ENCODE assay signal across 13 mouse cellular contexts in the genomic region with DNA sequence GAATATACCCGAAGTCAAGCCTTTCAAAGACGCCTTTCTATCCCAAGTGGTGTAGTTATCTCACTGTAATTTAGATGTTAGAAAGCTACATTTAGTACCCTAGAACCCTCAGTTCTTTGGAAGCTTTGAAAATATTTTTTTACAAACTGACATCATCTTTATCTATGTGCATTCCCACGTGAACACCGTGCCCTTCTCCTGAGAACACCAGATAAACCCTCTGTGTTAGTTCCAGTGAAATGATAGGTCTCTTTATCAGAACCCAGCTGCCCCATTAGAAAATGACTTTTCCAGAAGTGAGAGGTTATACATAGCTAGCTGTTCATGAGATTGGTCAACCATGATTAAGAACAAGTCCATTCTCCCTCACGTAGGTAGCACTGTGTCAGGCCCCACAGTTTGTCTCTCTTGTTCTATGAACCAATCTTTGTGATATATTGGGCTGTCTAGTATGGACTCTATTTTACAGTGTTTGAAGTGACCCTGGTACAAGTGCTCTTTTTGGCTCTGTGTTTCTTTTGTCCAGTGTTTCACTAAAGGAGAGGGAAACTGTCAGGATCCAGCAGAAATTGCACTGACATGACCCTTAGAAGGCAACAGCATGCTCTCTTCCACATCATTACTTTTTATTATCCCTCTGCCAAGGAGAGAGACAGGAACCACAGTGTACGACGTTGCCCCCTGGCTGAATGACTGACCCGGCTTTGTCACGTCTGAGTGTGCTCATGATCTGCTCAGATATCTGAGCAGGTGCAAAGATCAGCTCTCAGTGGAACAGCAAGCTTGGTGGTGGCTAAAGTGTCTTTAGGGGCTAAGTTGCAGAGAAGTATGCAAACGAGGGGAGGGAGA.
DNase-seq lines count a peak whose midpoint lies in the region; ATAC-seq and TF ChIP-seq lines count a peak whose summit lies in the region.
"Had no signal": no experiment of that assay in that cellular context is flagged by ENCODE, and none has a peak within 500 bp of the region (broad histone marks: within the 10 kb centered on the region; RNA-seq: fewer than 3 reads in every experiment).

No protein-coding gene starts in this region.

- H3K4me1 ChIP-seq in lung, embryonic 14.5 days (ENCODE audit: insufficient read depth): 0 out of 2 replicates have a peak, but pooled peaks cover 1% of the 10 kb centered on the region

- no peak overlapping the region for H3K4me2 ChIP-seq in lung, embryonic 14.5 days
- H3K4me2 ChIP-seq: limb, embryonic 12.5 days had no signal

- no peaks in the 10 kb centered on the region for H3K27me3 ChIP-seq in lung, embryonic 14.5 days (ENCODE audit: insufficient read depth, low read length)
- H3K27me3 ChIP-seq: limb, embryonic 12.5 days had no signal

- H3K4me3 ChIP-seq in lung, embryonic 14.5 days (ENCODE audit: low read depth, low read length): no peak overlapping the region
- H3K4me3 ChIP-seq: limb, embryonic 12.5 days had no signal

- peak; percentile 24 for DNase-seq in cerebellum, adult 9-10 months
- DNase-seq in cerebellum, adult 9-11 months: no peak
- no peak for DNase-seq in lung, embryonic 14.5 days
- no peak for DNase-seq in lung, postnatal 4 days
- DNase-seq in retina, embryonic 14.5 days (ENCODE audit: low spot score): peak; percentile 27
- DNase-seq in natural killer cell, adult 2 months (ENCODE audit: low spot score in 2 of 2): no peak
- no peak for DNase-seq in gastrocnemius, postnatal 4 days (ENCODE audit: low spot score in 2 of 2)
- DNase-seq: gastrocnemius, postnatal 25 days; heart, postnatal 10 days; lung, postnatal 36 days had no signal

- WGBS in lung, embryonic 14.5 days: 59% methylated on average over 10 of the region's 10 CpGs

- H3K9me3 ChIP-seq in lung, embryonic 14.5 days (ENCODE audit: low read depth, low read length): no peaks in the 10 kb centered on the region
- H3K9me3 ChIP-seq: limb, embryonic 12.5 days had no signal

- H3K9ac ChIP-seq in lung, embryonic 14.5 days: no peak overlapping the region
- H3K9ac ChIP-seq: limb, embryonic 12.5 days had no signal

- no peaks in the 10 kb centered on the region for H3K36me3 ChIP-seq in lung, embryonic 14.5 days (ENCODE audit: insufficient read depth)
- H3K36me3 ChIP-seq: limb, embryonic 12.5 days had no signal

- ATAC-seq in lung, embryonic 14.5 days (ENCODE audit: insufficient read depth): peak; percentile 38; the same call in 1 of the 2 replicates
- peak; percentile 90 for ATAC-seq in erythroid progenitor cell, adult 5-6 weeks (replicated peaks; ENCODE audit: low FRiP score, poor library complexity, severe bottlenecking)
- ATAC-seq: forebrain, embryonic 16.5 days had no signal

- H3K27ac ChIP-seq in lung, embryonic 14.5 days (ENCODE audit: low read depth): no peak overlapping the region
- H3K27ac ChIP-seq: limb, embryonic 12.5 days had no signal

- TF ChIP-seq CTCF in lung, embryonic 14.5 days (IDR thresholded peaks at IDR 0.05; ENCODE audit: low read depth): no peak

Comparison
In these comparisons a context has a peak if more than half of its experiments do, and no peak if none do; other contexts are left out.
1. DNase-seq: peak in cerebellum, adult 9-10 months (single experiment) and retina, embryonic 14.5 days (single experiment); none in cerebellum, adult 9-11 months (single experiment), lung, embryonic 14.5 days (single experiment), lung, postnatal 4 days (0 of 2), natural killer cell, adult 2 months (0 of 2) and gastrocnemius, postnatal 4 days (0 of 2).